Mouse (Mus musculus) left cerebral cortex, postnatal 36 days (tissue): ENCODE results near the gene Atp12a. TPM values are rescaled to one million over a fixed set of nuclear protein-coding genes. Genes with fewer than 3 reads are reported as not detected.

Experiments
- DNase-seq, 2 experiments: peaks; one replicate each; pipeline ENCODE4 v3.0.0; 2021 to 2022; ENCODE audit warnings: low spot score in 2 of 2, mixed read lengths in 1 of 2
- intact Hi-C: fragments of 180-260 bp; cut with DNase I; formaldehyde crosslinking; loops from one replicate; pipeline ENCODE4 v1.15.1; 2025
- total RNA-seq, 2 experiments: library from RNA; stranded (reverse); gene quantifications; 2 replicates each; pipeline ENCODE4 v1.2.3; 2021

Atp12a gene
- total RNA-seq, 2 experiments from 2014 or later: 0.07 TPM; not detected in 1

DNA sequence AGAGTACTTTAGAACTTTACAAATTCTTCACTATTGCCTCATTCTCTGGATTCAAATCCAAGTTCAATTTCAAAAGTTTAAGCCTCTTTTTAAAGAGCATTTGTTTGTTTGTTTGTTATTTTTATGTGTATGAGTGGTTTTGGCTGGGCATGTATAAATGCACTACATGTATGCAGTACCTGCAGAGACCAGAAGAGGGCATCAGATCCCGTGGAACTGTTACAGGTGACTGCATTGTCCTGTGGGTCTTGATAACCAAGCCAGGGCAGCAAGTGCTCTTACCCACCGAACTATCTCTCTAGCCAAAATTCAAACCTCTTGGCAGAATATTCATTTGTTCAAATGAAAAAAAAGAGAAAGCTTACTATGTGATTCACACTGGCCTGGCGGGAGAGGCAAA, 4.0 kb downstream of the Atp12a start:
- no peak for DNase-seq
- intact Hi-C loops: no loop called here

- intact Hi-C loops: loop anchor here (5.0 to 10.0 kb wide), 3 partner anchors 199 to 417 kb away; partner anchors contain the start of genes Cenpj and Parp4
- DNase-seq: peak; percentile 70 to 82
Observed at GRCm38 (mm10) chr14:56375731-56376130, 10.9 kb downstream of the Atp12a start.

DNA sequence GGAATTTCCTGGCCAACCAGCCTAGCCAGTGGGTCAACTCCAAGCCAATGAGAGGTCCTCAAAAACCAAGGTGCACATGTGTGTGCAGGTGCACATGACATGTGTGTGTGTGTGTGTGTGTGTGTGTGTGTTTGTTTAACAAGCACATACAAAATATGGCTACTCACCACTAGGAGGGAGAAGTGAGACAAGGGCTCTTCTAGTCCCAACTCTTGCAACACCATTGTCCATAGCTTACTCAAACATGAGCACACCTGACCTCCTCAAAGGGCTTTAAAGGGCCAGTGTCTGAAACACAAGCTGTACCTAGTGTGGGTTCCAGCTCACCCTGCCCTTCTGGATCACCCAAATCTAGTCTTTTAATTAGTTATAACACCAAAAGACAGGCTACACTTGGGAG, 12.9 kb downstream of the Atp12a start:
- intact Hi-C loops: loop anchor here (5.0 to 10.0 kb wide), 3 partner anchors 197 to 415 kb away; partner anchors contain the start of genes Cenpj and Parp4
- no peak for DNase-seq

GRCm38 (mm10) chr14:56379336-56379735, 14.5 kb downstream of the Atp12a start:
- DNase-seq: no peak
- intact Hi-C loops: loop anchor here (5.0 to 10.0 kb wide), 3 partner anchors 195 to 413 kb away; partner anchors contain the start of genes Cenpj and Parp4

GRCm38 (mm10) chr14:56382366-56382765, 17.5 kb downstream of the Atp12a start:
- intact Hi-C loops: no loop called here
- no peak for DNase-seq

DNA sequence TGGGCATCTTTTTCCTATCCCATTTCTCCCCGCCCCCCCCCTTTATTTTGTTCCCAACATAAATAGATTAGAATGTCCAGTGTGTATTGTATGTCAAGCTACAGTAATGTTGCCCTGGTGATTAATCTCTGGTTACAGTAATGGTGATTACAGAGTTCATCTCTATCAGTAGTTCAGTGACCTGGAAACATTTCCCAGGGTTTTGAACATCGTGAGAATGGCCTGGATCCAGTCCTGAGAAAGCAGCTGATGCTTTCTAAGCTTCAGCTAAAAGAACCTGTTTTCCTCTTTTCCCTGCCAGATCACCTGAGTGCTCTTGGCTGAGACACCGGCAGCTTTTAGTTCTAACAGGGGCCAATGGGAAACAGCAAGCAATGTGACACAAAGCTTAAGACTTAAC, 25.4 kb downstream of the Atp12a start:
- intact Hi-C loops: no loop called here
- DNase-seq: no peak

DNA sequence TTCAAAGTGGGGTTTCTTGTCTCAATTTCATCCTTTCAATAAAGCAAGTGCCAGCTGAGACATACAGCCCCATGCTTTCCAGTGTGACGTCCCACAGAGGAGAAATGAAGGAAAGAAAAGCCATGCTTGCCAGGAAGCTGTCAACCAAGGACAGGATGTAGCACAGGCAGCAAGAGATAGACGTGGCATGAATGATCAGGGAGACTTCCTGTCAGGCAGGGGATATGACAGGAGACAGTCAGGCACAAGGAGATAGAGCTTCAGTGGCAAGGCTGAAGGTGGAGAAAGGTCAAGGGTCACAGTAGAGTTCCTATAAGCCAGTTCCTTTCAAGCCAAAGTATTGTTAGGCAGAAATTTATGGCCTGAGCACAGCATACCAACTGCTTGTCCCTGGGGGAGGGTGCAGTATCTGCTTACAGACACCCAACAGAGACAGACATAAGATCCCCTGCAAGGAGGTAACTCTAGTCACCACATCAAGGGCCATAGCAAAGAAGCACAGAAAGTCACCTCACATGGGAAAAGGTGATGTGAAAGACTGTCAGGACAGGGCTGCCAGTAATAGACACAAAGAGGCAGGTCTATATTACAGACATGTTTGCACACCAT, 28.9 kb downstream of the Atp12a start:
- intact Hi-C loops: no loop called here
- no peak for DNase-seq

- DNase-seq: no peak
- intact Hi-C loops: no loop called here
Observed at GRCm38 (mm10) chr14:56398001-56398400, 33.1 kb downstream of the Atp12a start.

- intact Hi-C loops: no loop called here
- no peak for DNase-seq
Observed at GRCm38 (mm10) chr14:56402311-56403071, 37.6 kb downstream of the Atp12a start, which contains the start of gene Rnf17. Rnf17 (plus strand) TSS chr14:56402581.

- DNase-seq: no peak
Observed at GRCm38 (mm10) chr14:56403072-56403375, 38.2 kb downstream of the Atp12a start.

More at GRCm38 (mm10) chr14:56403072-56403375, 38.2 kb downstream of the Atp12a start:
- intact Hi-C loops: no loop called here

Other genes with a start within 250 kb of the Atp12a start
- gene Gzme, start 244.4 kb upstream of the Atp12a start, total RNA-seq: not detected
- not detected for gene Gzmd, start 232.5 kb upstream of the Atp12a start, total RNA-seq
- not detected for gene Gzmg, start 205.5 kb upstream of the Atp12a start, total RNA-seq
- not detected for gene Gzmn, start 190.5 kb upstream of the Atp12a start, total RNA-seq
- not detected for gene Gzmf, start 153.7 kb upstream of the Atp12a start, total RNA-seq
- not detected for gene Gzmc, start 130.4 kb upstream of the Atp12a start, total RNA-seq
- gene Gzmb, start 102.8 kb upstream of the Atp12a start, total RNA-seq: not detected
- 1 to 10 TPM; 1.1 to 1.3 TPM for gene Rnf17, start 37.5 kb downstream of the Atp12a start, total RNA-seq
- gene Cenpj, start 210.4 kb downstream of the Atp12a start, total RNA-seq: 1 to 10 TPM; 2.0 to 4.0 TPM
- gene Parp4, start 210.6 kb downstream of the Atp12a start, total RNA-seq: 1 to 10 TPM; 3.7 to 4.3 TPM